Mouse (Mus musculus) leukemia stem cell, adult 10-12 weeks (primary cell): ENCODE measurements around the gene Tlr2. TPM values are rescaled to one million over a fixed set of nuclear protein-coding genes. Genes with fewer than 3 reads are reported as not detected.

Experiments used
- polyA plus RNA-seq: library from polyadenylated mRNA; stranded (reverse); fragments of >175 nt; gene quantifications from 2 replicates; pipeline ENCODE4 v1.2.3, GENCODE M21; 2012; ENCODE audit warnings: low replicate concordance

Tlr2 gene
- polyA plus RNA-seq: 0.30 and 0.58 TPM in 2 replicates

DNA sequence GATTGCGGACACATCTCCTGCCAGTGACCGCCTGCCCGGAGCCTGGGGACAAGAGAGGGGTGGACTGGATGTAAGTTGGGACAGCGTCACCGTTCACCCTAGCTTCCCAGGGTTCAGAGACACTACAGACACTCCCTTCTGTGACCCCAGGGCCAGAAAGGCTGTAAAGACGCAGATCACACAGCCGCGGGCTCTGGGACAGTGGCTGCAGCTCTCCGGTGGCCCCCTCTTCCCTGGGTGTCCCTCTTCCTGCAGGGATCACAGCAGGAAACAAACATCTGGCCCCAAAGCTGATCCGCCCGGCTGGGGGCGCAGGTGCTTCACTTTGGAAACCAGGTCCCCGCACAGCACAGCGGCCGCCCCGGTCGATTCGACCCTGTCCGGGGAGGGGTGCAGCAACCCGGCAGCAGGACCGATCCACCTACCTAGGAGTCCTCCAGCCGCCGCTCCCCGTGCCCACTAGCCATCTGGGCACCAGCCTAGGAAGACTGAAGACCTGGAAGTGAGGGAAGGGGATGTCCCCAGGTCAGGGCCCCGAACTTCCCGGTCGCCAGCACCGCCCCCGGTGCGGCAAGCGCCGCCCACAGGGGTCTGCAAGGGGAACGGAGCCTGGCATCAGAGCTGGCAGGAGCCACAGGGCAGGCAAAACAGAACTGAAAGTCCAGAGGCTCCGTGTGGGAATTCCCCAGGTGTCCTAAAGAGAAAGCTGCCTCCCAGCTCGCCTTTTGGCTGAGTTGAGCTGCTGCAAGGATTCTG lies at the start of gene Tlr2:
Gene Tlr2, minus strand, starts transcription at position 673 of the 756 bp plus-strand sequence.

Other genes starting within 250 kb of the Tlr2 start
- gene Sfrp2, start 75.4 kb downstream of the Tlr2 start, polyA plus RNA-seq: not detected in 2 replicates
- gene Tmem131l, start 198.4 kb upstream of the Tlr2 start, polyA plus RNA-seq: 41.8 and 60.6 TPM in 2 replicates